Mouse (Mus musculus): ENCODE data around the gene Twistnb. TPM values are rescaled to one million over a fixed set of nuclear protein-coding genes. Genes with fewer than 3 reads are reported as not detected.

The Twistnb gene
- 70.6 and 73.3 TPM in 2 replicates for polyA plus RNA-seq (2015; fragmentation: Nextera tagmentation; extraction: Ambion mirVana)

GRCm38 (mm10) chr12:33429387-33430160, at the start of gene Twistnb:
TSS of gene Twistnb (plus strand) at chr12:33429635.

GRCm38 (mm10) chr12:33394804-33395623, 34.4 kb upstream of the Twistnb start, which contains the start of gene Efcab10:
TSS of gene Efcab10 (plus strand) at chr12:33394854.

Other genes starting within 250 kb of the Twistnb start
- gene Efcab10, start 34.8 kb upstream of the Twistnb start, polyA plus RNA-seq (2015; fragmentation: Nextera tagmentation; extraction: Ambion mirVana), result not detected in 2 replicates